Mouse (Mus musculus): ENCODE results near the gene Smtnl1.
A peak's percentile ranks its signal among the peaks of the same experiment; 100 is the strongest.
"Not testable (repeated sequence)": the region's sequence is repeated elsewhere in the genome, so short reads cannot be mapped to it uniquely, and the experiment has no call there.

Gene Smtnl1

GRCm38 (mm10) chr2:84838593-84838949 lies 16.1 kb upstream of the Smtnl1 start, which contains the start of gene Slc43a1:
Gene Slc43a1 (plus strand): TSS chr2:84838850.
- no peak for DNase-seq (ENCODE audit: extremely low spot score)

DNA sequence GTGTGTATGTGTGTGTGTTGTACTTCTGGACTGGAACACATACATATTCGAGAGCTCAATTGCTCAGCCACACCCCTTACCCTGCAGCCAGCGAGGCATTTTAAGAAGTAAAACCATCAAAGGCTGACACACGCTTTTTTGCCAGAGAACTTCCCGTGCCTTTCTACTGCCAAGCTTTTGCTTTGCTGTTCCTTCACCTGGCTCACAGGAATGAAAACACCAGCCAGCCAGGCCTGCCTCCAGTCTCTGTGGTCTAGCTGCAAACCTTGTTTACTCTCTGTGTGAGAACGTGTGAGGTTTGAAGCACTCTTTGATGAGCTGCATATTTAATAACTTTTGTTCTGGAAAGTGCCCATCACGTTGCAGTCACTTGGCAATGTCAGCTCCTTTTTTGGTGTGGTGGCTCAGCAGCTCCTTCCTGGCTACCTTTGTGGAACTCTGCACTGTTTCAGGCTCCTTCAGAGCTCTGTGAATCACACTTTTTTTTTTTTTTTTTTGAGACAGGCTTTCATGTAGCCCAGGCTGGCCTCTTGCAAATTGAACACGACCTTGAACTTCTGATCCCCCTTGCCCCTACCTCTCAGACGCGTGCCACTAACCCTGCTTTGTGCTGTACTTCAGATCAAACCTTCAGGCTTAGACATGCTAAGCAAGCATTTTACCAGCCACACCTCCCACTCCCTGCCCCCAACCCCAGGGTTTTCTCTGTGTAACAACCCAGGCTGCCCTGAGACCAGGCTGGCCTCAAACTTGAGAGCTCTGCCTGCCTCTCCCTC lies 15.6 kb upstream of the Smtnl1 start:
- DNase-seq (ENCODE audit: extremely low spot score) = no peak

GRCm38 (mm10) chr2:84837107-84837506 lies 14.7 kb upstream of the Smtnl1 start:
- no peak for DNase-seq (ENCODE audit: extremely low spot score)

GRCm38 (mm10) chr2:84831666-84832391 lies 9.4 kb upstream of the Smtnl1 start:
- peak; percentile 87 for DNase-seq (ENCODE audit: extremely low spot score)

- DNase-seq (ENCODE audit: extremely low spot score) = peak; percentile 25
These were observed 5.0 kb upstream of the Smtnl1 start for GRCm38 (mm10) chr2:84827283-84827920.

- peak; percentile 93 for DNase-seq (ENCODE audit: extremely low spot score)
These were observed 4.2 kb upstream of the Smtnl1 start, which contains the start of gene Timm10 for GRCm38 (mm10) chr2:84826488-84827282. Gene Timm10 (plus strand): TSS chr2:84826997.

DNA sequence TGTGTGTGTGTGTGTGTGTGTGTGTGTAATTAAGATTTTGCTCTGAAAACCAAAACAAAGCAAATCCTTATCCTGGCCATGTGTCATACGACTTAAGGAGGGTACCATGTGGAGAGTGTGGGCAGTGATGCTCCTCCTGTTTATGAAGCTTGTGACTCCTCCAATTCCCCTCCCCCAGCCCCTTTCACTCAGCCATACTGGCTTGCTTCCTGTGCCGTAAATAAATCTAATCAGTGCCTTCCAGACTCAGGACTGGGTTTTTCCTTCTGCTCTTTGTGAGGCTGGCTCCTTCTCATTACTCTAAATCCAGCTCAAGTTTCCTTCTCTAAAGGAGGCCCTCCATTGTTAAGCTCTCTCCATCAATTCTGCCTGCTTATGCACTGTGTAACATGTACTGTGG lies 785 bp upstream of the Smtnl1 start:
- DNase-seq (ENCODE audit: extremely low spot score) = no peak

DNA sequence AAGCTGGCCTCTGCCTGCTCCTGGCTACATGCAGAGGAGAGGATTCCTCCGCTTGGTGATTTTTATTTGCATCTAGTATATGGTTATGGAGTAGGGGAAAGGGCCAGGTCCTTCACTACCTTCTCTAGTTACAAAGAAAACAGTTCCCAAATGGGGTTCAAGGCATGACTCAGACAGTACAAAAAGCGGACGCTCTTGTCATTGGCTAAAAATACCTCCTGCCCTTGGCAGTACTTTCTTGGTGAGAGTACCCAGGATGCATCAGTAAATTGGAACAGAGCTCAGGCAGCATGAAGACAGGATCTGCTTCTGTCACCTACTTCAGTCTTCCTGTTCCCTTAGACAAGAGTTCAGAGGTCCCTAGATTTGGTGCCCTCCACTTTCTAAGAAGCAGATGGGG lies 2.6 kb downstream of the Smtnl1 start:
- DNase-seq (ENCODE audit: extremely low spot score) = no peak

GRCm38 (mm10) chr2:84812676-84813075 lies 9.8 kb downstream of the Smtnl1 start:
- DNase-seq (ENCODE audit: extremely low spot score) = no peak

DNA sequence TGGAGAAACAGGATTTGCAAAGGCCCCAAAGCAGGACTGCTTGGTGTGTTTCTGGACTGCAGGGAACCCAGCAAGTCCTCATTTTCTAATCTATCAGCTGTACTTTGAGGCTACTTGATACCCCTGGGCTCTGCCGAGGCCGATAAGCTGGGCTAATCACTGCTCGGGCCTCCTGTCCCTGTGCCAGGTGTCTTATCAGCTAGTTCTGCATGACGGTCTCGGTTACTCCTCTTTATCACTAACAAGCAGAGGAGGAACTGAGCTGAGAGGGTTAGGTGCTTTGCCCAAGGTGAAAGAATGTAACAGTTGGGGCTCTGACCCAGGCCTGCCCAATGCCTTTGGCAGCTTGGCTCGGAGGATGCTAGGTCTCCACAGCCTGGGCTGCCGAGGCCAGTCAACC lies 10.6 kb downstream of the Smtnl1 start:
- DNase-seq (ENCODE audit: extremely low spot score) = no peak

DNA sequence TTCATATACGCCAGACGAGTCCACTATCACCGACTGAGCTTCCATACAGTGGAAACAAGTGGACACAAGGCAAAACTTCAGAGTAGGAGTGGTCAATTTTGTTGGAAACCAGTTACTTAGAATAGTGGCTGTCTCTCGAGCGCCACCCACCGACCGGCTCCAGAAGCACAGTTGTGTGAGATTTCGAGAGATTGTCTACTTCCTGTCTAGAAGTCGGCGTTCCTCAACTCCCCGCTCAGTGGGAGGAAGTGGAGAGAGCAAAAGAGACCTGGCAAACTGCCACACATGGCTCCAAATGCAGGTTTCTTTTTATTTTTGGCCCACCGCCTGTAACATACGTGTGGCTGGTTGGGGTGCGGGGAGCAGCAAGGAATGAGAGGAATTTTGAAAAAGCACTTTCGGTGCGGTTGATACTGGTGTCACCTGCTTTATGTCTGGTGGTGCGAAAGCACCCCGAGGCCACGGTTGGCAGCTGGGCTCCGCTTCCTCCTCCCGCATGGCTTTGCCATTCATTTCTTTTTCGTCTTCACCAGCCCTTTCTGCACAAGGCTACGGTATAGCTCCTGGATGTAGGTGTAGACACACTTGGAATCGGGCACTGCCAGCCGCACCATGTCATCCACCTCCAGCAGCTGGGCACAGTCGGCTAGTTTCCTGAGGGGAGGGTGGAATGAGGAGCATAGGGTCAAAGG lies 11.4 kb downstream of the Smtnl1 start:
- DNase-seq (ENCODE audit: extremely low spot score) = peak; percentile 89

DNA sequence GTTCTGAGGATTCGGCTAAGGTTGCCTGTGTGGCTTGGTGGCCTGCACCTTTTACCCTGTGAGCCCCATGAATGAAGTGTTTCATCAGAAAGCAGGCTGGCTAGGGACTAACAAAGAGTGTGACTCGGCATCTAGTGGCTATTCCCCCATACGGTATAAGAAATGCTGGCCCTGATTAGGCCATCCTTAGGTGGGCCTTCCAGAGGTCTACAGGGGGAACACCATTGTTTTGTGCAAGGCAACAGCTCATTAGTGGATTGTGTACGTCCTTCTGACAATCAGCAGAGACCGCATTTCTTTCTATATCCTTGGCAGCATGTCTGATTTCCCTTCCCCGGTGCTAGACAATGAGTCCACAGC lies 11.9 kb downstream of the Smtnl1 start:
- DNase-seq (ENCODE audit: extremely low spot score) = no peak

DNA sequence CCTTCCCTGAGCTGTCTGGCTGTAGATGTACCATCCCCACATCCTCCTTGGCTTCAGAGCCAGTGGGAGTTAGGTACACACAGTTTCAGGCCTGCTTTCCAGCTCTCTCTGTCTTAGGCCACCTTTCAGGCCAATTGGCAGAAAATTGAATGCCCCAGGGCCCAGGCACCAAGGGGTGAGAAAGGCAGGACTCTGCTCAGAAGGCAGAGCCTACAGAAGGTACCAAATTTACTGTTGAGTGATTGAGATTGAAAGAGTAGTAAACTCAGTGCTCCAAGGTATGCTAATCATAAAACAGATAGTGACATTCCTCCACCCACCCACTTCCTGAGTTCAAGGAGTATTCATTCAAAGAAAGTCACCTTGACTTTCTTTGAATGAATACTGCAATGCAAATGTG lies 13.1 kb downstream of the Smtnl1 start:
- no peak for DNase-seq (ENCODE audit: extremely low spot score)

GRCm38 (mm10) chr2:84806546-84806945 lies 15.9 kb downstream of the Smtnl1 start:
- no peak for DNase-seq (ENCODE audit: extremely low spot score)

GRCm38 (mm10) chr2:84803963-84804362 lies 18.5 kb downstream of the Smtnl1 start:
- no peak for DNase-seq (ENCODE audit: extremely low spot score)

- DNase-seq (ENCODE audit: extremely low spot score) = not testable (repeated sequence)
These were observed 21.2 kb downstream of the Smtnl1 start for GRCm38 (mm10) chr2:84801223-84801622.

DNA sequence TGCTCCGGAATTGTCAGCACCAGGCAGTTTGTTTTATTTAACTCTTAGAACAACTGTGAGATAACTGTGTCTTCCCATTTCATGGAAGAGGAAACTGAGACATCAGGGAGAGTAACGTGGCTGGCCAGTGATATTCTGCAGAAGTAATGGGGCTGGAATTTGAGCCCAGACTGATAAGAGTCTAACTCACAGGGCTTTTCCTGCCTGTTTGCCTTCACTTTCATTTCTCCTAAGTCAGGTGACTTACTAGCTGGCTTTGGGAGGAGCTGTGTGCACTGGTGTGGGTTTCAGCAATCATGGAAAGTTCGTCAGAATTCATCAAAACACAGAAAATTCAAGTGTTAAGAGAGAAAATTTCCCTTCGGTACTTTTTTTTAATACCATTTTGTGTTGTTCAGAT lies 22.1 kb downstream of the Smtnl1 start:
- no peak for DNase-seq (ENCODE audit: extremely low spot score)

DNA sequence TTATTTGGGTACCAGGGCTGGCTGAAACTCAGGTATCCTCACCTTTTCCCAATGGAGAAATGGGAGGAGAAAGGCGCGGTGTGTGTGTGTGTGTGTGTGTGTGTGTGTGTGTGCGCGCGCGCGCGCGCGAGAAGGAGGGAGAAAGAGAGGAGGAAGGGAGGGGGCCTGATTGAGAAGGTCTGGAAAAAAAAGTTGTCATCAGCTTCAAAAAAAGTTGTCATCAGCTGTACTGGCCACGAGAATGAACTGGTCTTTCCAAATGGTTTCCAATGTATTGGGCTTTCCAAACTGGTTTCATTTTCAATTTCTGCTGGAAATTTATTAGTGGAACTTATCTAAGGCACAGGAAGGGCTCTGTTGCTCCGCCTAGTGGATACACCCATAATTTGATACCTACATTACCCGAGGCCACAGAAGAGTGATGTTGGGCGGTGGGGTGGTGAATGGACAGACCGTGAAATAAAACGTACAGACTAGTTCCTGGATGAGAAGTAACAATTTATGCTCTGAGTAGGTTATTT lies 23.4 kb downstream of the Smtnl1 start:
- peak; percentile 73 for DNase-seq (ENCODE audit: extremely low spot score)

- peak; percentile 72 for DNase-seq (ENCODE audit: extremely low spot score)
These were observed 23.9 kb downstream of the Smtnl1 start, which contains the start of gene Ube2l6 for GRCm38 (mm10) chr2:84798493-84798921. Gene Ube2l6 (plus strand): TSS chr2:84798828.

GRCm38 (mm10) chr2:84797833-84798492 lies 24.5 kb downstream of the Smtnl1 start:
- peak; percentile 84 for DNase-seq (ENCODE audit: extremely low spot score)

All from embryo, embryonic 9.5 days (tissue).